Mouse (Mus musculus): ENCODE measurements around the gene Tmem207. TPM values are rescaled to one million over a fixed set of nuclear protein-coding genes. Genes with fewer than 3 reads are reported as not detected.
"Not testable (repeated sequence)": the region's sequence is repeated elsewhere in the genome, so short reads cannot be mapped to it uniquely, and the experiment has no call there.

The Tmem207 gene
- polyA plus RNA-seq, 1 experiment: not detected

GRCm38 (mm10) chr16:26500738-26501137 lies 25.8 kb downstream of the Tmem207 start:
- H3K4me3 ChIP-seq (ENCODE audit: insufficient read depth, poor library complexity, severe bottlenecking): no peak overlapping the region
- H3K27me3 ChIP-seq (ENCODE audit: control insufficient read depth, insufficient read depth, insufficient read length): no peaks in the 10 kb centered on the region
- no peaks in the 10 kb centered on the region for H3K36me3 ChIP-seq (ENCODE audit: control insufficient read depth, insufficient read depth)
- no peaks in the 10 kb centered on the region for H3K79me3 ChIP-seq (ENCODE audit: low read depth)
- H3K79me2 ChIP-seq (ENCODE audit: control insufficient read depth, insufficient read depth): no peaks in the 10 kb centered on the region
- TF ChIP-seq MAX (IDR thresholded peaks at IDR 0.05) (no peak), CEBPB (IDR thresholded peaks at IDR 0.05; ENCODE audit: low read depth) (no peak), MYOD1 (IDR thresholded peaks at IDR 0.05; ENCODE audit: control insufficient read depth, insufficient read length, low read depth) (no peak), CTCF (IDR thresholded peaks at IDR 0.05; ENCODE audit: control insufficient read depth, insufficient read depth, insufficient read length) (no peak), FOSL1 (IDR thresholded peaks at IDR 0.05; ENCODE audit: insufficient read depth, low read length, poor library complexity, severe bottlenecking) (no peak), USF1 (IDR thresholded peaks at IDR 0.05; ENCODE audit: low read depth) (no peak), MYOG (IDR thresholded peaks at IDR 0.05; ENCODE audit: control insufficient read depth, extremely low read depth, insufficient read length) (no peak)
- H3ac ChIP-seq (ENCODE audit: control insufficient read depth, insufficient read length, low read depth): no peak overlapping the region

- not testable (repeated sequence) for H3K4me3 ChIP-seq (ENCODE audit: insufficient read depth, poor library complexity, severe bottlenecking); H3K27me3 ChIP-seq (ENCODE audit: control insufficient read depth, insufficient read depth, insufficient read length); H3K36me3 ChIP-seq (ENCODE audit: control insufficient read depth, insufficient read depth); H3K79me3 ChIP-seq (ENCODE audit: low read depth); H3ac ChIP-seq (ENCODE audit: control insufficient read depth, insufficient read length, low read depth); H3K79me2 ChIP-seq (ENCODE audit: control insufficient read depth, insufficient read depth)
Measured at GRCm38 (mm10) chr16:26499705-26500104, 26.9 kb downstream of the Tmem207 start.

GRCm38 (mm10) chr16:26495721-26496120 lies 30.8 kb downstream of the Tmem207 start:
- H3K36me3 ChIP-seq (ENCODE audit: control insufficient read depth, insufficient read depth): no peaks in the 10 kb centered on the region
- no peaks in the 10 kb centered on the region for H3K79me3 ChIP-seq (ENCODE audit: low read depth)
- H3K27me3 ChIP-seq (ENCODE audit: control insufficient read depth, insufficient read depth, insufficient read length): no peaks in the 10 kb centered on the region
- no peak for TF ChIP-seq CTCF (IDR thresholded peaks at IDR 0.05; ENCODE audit: control insufficient read depth, insufficient read depth, insufficient read length)
- no peak for TF ChIP-seq MAX (IDR thresholded peaks at IDR 0.05)
- TF ChIP-seq USF1 (IDR thresholded peaks at IDR 0.05; ENCODE audit: low read depth): no peak
- TF ChIP-seq FOSL1 (IDR thresholded peaks at IDR 0.05; ENCODE audit: insufficient read depth, low read length, poor library complexity, severe bottlenecking): no peak
- TF ChIP-seq MYOD1 (IDR thresholded peaks at IDR 0.05; ENCODE audit: control insufficient read depth, insufficient read length, low read depth): no peak
- no peak for TF ChIP-seq MYOG (IDR thresholded peaks at IDR 0.05; ENCODE audit: control insufficient read depth, extremely low read depth, insufficient read length)
- no peak for TF ChIP-seq CEBPB (IDR thresholded peaks at IDR 0.05; ENCODE audit: low read depth)
- no peak overlapping the region for H3ac ChIP-seq (ENCODE audit: control insufficient read depth, insufficient read length, low read depth)
- H3K79me2 ChIP-seq (ENCODE audit: control insufficient read depth, insufficient read depth): no peaks in the 10 kb centered on the region
- H3K4me3 ChIP-seq (ENCODE audit: insufficient read depth, poor library complexity, severe bottlenecking): no peak overlapping the region

GRCm38 (mm10) chr16:26471254-26471653 lies 55.3 kb downstream of the Tmem207 start:
- Histone ChIP-seq H3K36me3 (ENCODE audit: control insufficient read depth, insufficient read depth) (no peaks in the 10 kb centered on the region), H3K79me2 (ENCODE audit: control insufficient read depth, insufficient read depth) (no peaks in the 10 kb centered on the region), H3K27me3 (ENCODE audit: control insufficient read depth, insufficient read depth, insufficient read length) (no peaks in the 10 kb centered on the region), H3K4me3 (ENCODE audit: insufficient read depth, poor library complexity, severe bottlenecking) (no peak overlapping the region), H3K79me3 (ENCODE audit: low read depth) (no peaks in the 10 kb centered on the region), H3ac (ENCODE audit: control insufficient read depth, insufficient read length, low read depth) (no peak overlapping the region)
- no peak for TF ChIP-seq FOSL1 (IDR thresholded peaks at IDR 0.05; ENCODE audit: insufficient read depth, low read length, poor library complexity, severe bottlenecking)
- TF ChIP-seq USF1 (IDR thresholded peaks at IDR 0.05; ENCODE audit: low read depth): no peak
- no peak for TF ChIP-seq CTCF (IDR thresholded peaks at IDR 0.05; ENCODE audit: control insufficient read depth, insufficient read depth, insufficient read length)
- no peak for TF ChIP-seq MYOG (IDR thresholded peaks at IDR 0.05; ENCODE audit: control insufficient read depth, extremely low read depth, insufficient read length)
- no peak for TF ChIP-seq MYOD1 (IDR thresholded peaks at IDR 0.05; ENCODE audit: control insufficient read depth, insufficient read length, low read depth)
- TF ChIP-seq CEBPB (IDR thresholded peaks at IDR 0.05; ENCODE audit: low read depth): no peak
- no peak for TF ChIP-seq MAX (IDR thresholded peaks at IDR 0.05)

DNA sequence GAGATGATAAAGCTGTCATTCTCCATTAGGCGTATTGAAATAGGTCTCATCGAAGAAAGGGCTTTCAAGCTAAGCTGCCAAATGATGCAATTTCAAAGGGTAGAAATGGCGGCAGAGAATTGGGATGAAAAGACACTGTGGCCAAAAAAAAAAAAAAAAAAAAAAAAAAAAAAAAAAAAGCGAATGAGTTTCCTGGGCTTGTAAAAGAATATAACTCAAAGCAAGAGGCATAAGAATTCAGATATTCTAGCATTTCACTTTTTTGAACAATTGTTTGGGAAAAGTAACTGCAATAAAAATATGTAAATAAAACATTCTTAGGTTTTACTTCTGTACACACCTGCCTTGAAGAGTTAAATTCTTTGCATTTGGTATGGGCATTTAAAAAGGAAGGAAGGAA lies 60.0 kb downstream of the Tmem207 start:
- Histone ChIP-seq H3K36me3 (ENCODE audit: control insufficient read depth, insufficient read depth) (no peaks in the 10 kb centered on the region), H3K79me3 (ENCODE audit: low read depth) (no peaks in the 10 kb centered on the region), H3ac (ENCODE audit: control insufficient read depth, insufficient read length, low read depth) (no peak overlapping the region), H3K79me2 (ENCODE audit: control insufficient read depth, insufficient read depth) (no peaks in the 10 kb centered on the region), H3K4me3 (ENCODE audit: insufficient read depth, poor library complexity, severe bottlenecking) (no peak overlapping the region), H3K27me3 (ENCODE audit: control insufficient read depth, insufficient read depth, insufficient read length) (no peaks in the 10 kb centered on the region)
- no peak for TF ChIP-seq MYOD1 (IDR thresholded peaks at IDR 0.05; ENCODE audit: control insufficient read depth, insufficient read length, low read depth)
- TF ChIP-seq MAX (IDR thresholded peaks at IDR 0.05): no peak
- TF ChIP-seq USF1 (IDR thresholded peaks at IDR 0.05; ENCODE audit: low read depth): no peak
- no peak for TF ChIP-seq MYOG (IDR thresholded peaks at IDR 0.05; ENCODE audit: control insufficient read depth, extremely low read depth, insufficient read length)
- TF ChIP-seq CEBPB (IDR thresholded peaks at IDR 0.05; ENCODE audit: low read depth): no peak

DNA sequence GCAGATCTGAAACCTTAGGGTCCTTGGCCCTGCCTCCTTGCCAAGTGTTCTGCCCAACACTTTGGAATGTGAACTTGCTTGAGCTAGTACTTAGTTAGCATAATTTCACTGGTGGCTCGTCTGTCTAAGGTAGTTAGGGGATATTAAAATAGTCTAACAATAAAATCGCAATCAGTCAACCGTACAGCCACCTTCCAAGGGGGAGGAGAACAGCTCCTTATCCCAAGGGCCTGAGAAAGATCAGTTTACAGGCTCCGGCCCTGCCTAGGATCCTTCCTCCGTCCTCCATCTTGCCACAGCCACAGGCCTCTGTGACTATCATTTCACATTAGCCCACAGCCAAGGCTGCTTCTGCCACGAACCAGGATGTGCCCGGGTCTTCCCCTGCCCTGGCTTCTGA lies 63.7 kb downstream of the Tmem207 start, which contains the start of gene Cldn16:
Cldn16 (plus strand) TSS at position 301 of the 400 bp plus-strand sequence.
- Histone ChIP-seq H3K79me2 (ENCODE audit: control insufficient read depth, insufficient read depth) (no peaks in the 10 kb centered on the region), H3K27me3 (ENCODE audit: control insufficient read depth, insufficient read depth, insufficient read length) (no peaks in the 10 kb centered on the region), H3K36me3 (ENCODE audit: control insufficient read depth, insufficient read depth) (no peaks in the 10 kb centered on the region), H3K4me3 (ENCODE audit: insufficient read depth, poor library complexity, severe bottlenecking) (no peak within 1 kb of the TSS), H3ac (ENCODE audit: control insufficient read depth, insufficient read length, low read depth) (no peak within 1 kb of the TSS), H3K79me3 (ENCODE audit: low read depth) (no peaks in the 10 kb centered on the region)
- no peak for TF ChIP-seq CTCF (IDR thresholded peaks at IDR 0.05; ENCODE audit: control insufficient read depth, insufficient read depth, insufficient read length)
- TF ChIP-seq USF1 (IDR thresholded peaks at IDR 0.05; ENCODE audit: low read depth): no peak
- TF ChIP-seq MYOD1 (IDR thresholded peaks at IDR 0.05; ENCODE audit: control insufficient read depth, insufficient read length, low read depth): no peak
- no peak for TF ChIP-seq MAX (IDR thresholded peaks at IDR 0.05)
- TF ChIP-seq MYOG (IDR thresholded peaks at IDR 0.05; ENCODE audit: control insufficient read depth, extremely low read depth, insufficient read length): no peak
- TF ChIP-seq CEBPB (IDR thresholded peaks at IDR 0.05; ENCODE audit: low read depth): no peak

Data from C2C12 (cell line).